Mouse (Mus musculus) kidney, postnatal 0 days (tissue): ENCODE measurements around the gene Dmd. TPM values are rescaled to one million over a fixed set of nuclear protein-coding genes. Genes with fewer than 3 reads are reported as not detected.

Source experiments
- ATAC-seq: fragments of 200-750 bp; cut with Nextera tagmentation; replicated peaks from 2 replicates; pipeline ENCODE4 v1.8.0; 2017; ENCODE audit warnings: low read depth, moderate number of reproducible peaks, moderate TSS enrichment, moderate library complexity; ENCODE audit not compliant: low FRiP score
- DNase-seq: peaks from one replicate; pipeline ENCODE4 v3.0.0-alpha.2; 2016; ENCODE audit warnings: low spot score
- H3K27ac ChIP-seq: fragments of 300-500 bp; sonication (generic); 2 replicates; pipeline ENCODE4 v1.5.1; 2014; ENCODE audit warnings: mild to moderate bottlenecking
- H3K27me3 ChIP-seq: fragments of 300-500 bp; sonication (generic); 2 replicates; pipeline ENCODE4 v1.6.1; 2014; ENCODE audit warnings: low read length, mixed read lengths; ENCODE audit not compliant: insufficient read depth
- H3K36me3 ChIP-seq: fragments of 300-500 bp; sonication (generic); 2 replicates; pipeline ENCODE4 v1.6.1; 2014; ENCODE audit warnings: low read length, mixed read lengths; ENCODE audit not compliant: insufficient read depth
- H3K4me1 ChIP-seq: fragments of 300-500 bp; sonication (generic); replicated peaks from 2 replicates; pipeline ENCODE4 v1.6.1; 2014; ENCODE audit warnings: antibody characterized with exemption, low read length, mixed read lengths; ENCODE audit not compliant: insufficient read depth
- H3K4me2 ChIP-seq: fragments of 300-500 bp; sonication (generic); 2 replicates; pipeline ENCODE4 v1.6.1; 2014; ENCODE audit warnings: mild to moderate bottlenecking, low read length, moderate library complexity, mixed read lengths
- H3K4me3 ChIP-seq: fragments of 300-500 bp; sonication (generic); replicated peaks from 2 replicates; pipeline ENCODE4 v1.5.1; 2014; ENCODE audit warnings: low read depth, low read length
- H3K9ac ChIP-seq: fragments of 300-500 bp; sonication (generic); 2 replicates; pipeline ENCODE4 v1.6.1; 2014; ENCODE audit warnings: low read depth, low read length
- H3K9me3 ChIP-seq: fragments of 300-500 bp; sonication (generic); replicated peaks from 2 replicates; pipeline ENCODE4 v1.6.1; 2016; ENCODE audit warnings: low read length, inconsistent platforms, mixed read lengths
- CTCF ChIP-seq: IDR thresholded peaks from 2 replicates; pipeline ENCODE4 v1.5.1; 2016; ENCODE audit warnings: antibody characterized with exemption, low read depth, mild to moderate bottlenecking, moderate library complexity
- WGBS: fragments of 180-500 bp; shearing (Covaris S2); extraction: QIAGEN DNeasy Blood & Tissue Kit; methylation state at CpG from one replicate; pipeline ENCODE4 v1.1.7; 2014; 5-methylcytosine and 5-hydroxymethylcytosine counted together
- polyA plus RNA-seq: library from polyadenylated mRNA; unstranded; fragments of >200 nt; fragmentation: Nextera tagmentation; extraction: Ambion mirVana; gene quantifications from 2 replicates; pipeline ENCODE4 v1.2.1, GENCODE M21; 2015

Dmd gene
- polyA plus RNA-seq, 1 experiment from 2014 or later = 16.4 TPM

DNA sequence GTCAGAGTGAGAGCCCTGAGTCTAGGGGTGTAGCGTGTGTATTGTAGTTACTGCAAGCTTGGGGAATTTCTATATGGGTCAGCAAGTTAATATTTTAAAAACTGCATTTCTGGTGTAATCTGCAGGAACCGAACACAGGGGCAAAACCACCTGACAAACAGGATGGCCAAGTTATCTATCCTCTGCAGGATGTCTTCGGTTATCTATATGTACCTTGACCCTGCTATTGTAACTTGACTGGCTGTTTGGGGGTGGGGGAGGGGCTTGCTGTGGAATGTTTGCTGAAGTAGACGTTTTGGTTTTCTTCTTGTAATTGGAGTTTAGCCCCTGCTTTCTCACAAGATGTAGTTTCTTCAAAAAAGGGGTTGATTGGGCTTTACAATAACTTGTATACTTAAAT, 2124.9 kb downstream of the Dmd start:
- no peak overlapping the region for H3K27ac ChIP-seq

DNA sequence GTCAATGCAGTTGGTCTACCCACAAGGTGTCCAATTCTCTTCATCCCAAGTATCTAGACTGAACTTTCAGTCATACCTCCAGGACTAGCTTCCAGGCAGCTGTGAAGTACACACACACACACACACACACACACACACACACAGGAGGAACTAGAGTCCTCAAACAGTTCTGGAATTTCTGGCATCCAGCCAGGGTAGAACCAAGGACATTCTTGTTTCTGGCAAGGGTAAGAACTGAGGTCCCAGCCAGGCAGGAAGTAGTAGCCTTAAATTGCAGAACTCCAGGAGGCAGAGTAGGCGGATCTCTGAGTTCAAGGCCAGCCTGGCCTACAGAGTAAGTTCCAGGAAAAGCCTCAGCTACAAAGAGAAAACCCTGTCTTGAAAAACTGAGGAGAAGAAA, 2128.2 kb downstream of the Dmd start:
- Histone ChIP-seq H3K36me3 (no peaks in the 10 kb centered on the region), H3K9me3 (no peaks in the 10 kb centered on the region), H3K27ac (no peak overlapping the region), H3K4me1 (no peaks in the 10 kb centered on the region), H3K4me3 (no peak overlapping the region), H3K9ac (no peak overlapping the region), H3K27me3 (no peaks in the 10 kb centered on the region), H3K4me2 (no peak overlapping the region)
- ATAC-seq = no peak
- 74% methylated on average over 1 of the region's 1 CpGs for WGBS
- no peak for TF ChIP-seq CTCF
- DNase-seq = no peak

More for the DNA sequence above, 2124.9 kb downstream of the Dmd start:
- Histone ChIP-seq H3K4me2 (no peak overlapping the region), H3K9ac (no peak overlapping the region), H3K27me3 (no peaks in the 10 kb centered on the region), H3K36me3 (no peaks in the 10 kb centered on the region), H3K4me1 (no peaks in the 10 kb centered on the region), H3K4me3 (no peak overlapping the region), H3K9me3 (no peaks in the 10 kb centered on the region)
- DNase-seq (no peak), ATAC-seq (no peak)
- TF ChIP-seq CTCF = no peak
- 57% methylated on average over 4 of the region's 4 CpGs for WGBS

DNA sequence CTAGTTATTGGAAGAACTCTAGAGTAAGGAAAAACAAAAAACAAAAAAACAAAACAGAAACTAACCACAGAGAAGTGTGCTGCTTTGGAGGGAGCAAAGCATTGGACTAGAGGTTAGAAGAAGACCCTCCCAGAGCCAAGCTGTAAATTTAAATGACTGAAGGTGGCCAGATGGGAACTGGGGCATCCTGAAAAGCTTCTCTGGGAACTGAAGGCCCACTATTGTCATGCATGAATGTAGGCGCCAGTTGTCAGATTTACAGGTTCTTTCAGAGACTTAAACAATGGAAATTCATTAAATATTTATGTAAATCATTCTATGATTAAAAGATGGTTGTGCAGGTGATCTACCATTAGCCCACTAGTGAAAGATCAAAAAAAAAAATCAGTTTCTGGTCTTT, 2128.9 kb downstream of the Dmd start:
- 59% methylated on average over 1 of the region's 1 CpGs for WGBS
- no peak for ATAC-seq

DNA sequence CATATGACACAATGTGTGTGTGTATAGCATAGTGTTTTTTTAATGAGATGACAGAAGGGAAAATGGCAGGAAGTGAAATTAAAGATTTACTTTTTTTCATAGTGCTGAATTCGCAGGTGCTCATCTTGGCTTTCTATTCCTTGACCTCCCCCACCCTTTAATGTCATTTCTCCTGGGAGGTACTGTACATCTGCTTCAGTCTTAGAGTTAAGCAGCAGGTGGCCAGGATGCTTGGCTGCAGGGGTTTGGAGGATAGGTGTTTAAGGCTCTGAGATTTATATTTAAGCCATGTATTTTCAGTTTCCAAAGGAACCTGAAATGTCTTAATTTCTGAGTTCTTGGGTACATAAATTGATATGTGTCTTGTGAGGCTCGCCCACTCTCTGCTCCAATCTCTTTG, 2130.5 kb downstream of the Dmd start:
- Histone ChIP-seq H3K27me3 (no peaks in the 10 kb centered on the region), H3K9ac (no peak overlapping the region), H3K4me1 (no peaks in the 10 kb centered on the region), H3K9me3 (no peaks in the 10 kb centered on the region), H3K4me2 (no peak overlapping the region), H3K36me3 (no peaks in the 10 kb centered on the region), H3K4me3 (no peak overlapping the region), H3K27ac (no peak overlapping the region)
- WGBS = 62% methylated on average over 2 of the region's 2 CpGs
- DNase-seq = no peak
- no peak for TF ChIP-seq CTCF
- ATAC-seq = no peak

More for the DNA sequence above, 2128.9 kb downstream of the Dmd start:
- H3K9me3 ChIP-seq = no peaks in the 10 kb centered on the region
- H3K4me3 ChIP-seq = no peak overlapping the region
- no peaks in the 10 kb centered on the region for H3K4me1 ChIP-seq
- H3K27ac ChIP-seq = no peak overlapping the region
- H3K36me3 ChIP-seq = no peaks in the 10 kb centered on the region
- no peak overlapping the region for H3K9ac ChIP-seq
- DNase-seq = no peak
- H3K4me2 ChIP-seq = no peak overlapping the region
- TF ChIP-seq CTCF = no peak
- no peaks in the 10 kb centered on the region for H3K27me3 ChIP-seq

DNA sequence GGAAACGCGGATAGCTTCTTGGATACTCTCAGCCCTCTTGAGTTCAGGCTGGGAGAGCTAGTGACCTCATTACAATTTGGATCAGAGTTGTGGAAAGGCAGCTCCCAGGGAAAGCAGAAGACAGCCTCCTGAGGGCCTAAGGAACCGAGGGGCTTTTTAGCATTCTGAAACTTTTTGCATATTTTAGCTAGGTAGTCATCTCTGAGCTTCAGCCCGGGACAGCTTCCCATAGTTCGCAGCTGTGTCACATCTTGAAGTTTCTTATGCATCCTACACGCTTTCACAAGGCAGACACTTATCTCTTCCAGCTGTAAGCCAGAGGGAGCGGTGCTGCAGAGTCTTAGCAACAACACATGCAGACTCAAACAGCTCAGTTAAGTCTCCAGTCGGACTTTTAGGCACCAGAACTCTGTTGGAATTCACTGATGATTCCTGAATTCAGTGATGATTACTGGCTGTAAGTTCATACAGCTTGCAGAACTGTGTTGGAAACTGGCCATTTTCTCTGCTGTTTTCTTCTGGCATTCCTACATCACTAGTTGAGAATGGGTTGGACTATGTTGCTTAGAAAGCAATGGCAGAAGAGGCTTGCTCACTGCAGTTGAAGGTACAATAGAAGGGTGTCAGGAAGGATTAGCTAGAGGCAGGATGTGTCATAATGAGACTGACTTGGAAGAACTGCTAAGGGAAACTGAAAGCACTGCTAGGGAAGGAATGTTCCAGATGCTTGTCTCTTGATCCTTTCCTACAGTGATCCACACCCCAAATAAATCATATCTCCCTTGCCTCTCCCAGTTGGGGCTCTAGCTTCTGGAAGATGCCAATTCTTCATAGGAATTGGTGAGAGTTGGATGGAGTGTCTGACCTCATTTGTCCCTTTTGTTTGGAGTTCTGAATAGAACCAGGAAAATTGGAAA, 2135.8 kb downstream of the Dmd start:
- 61% methylated on average over 8 of the region's 8 CpGs for WGBS
- no peaks in the 10 kb centered on the region for H3K27me3 ChIP-seq
- H3K4me2 ChIP-seq = no peak overlapping the region
- no peaks in the 10 kb centered on the region for H3K36me3 ChIP-seq
- ATAC-seq (no peak), DNase-seq (peak; percentile 42)
- no peak overlapping the region for H3K9ac ChIP-seq
- no peaks in the 10 kb centered on the region for H3K9me3 ChIP-seq
- no peak overlapping the region for H3K4me3 ChIP-seq
- H3K27ac ChIP-seq = 0 out of 2 replicates have a peak overlapping the region, but pooled peaks have one; percentile 13
- TF ChIP-seq CTCF = no peak
- H3K4me1 ChIP-seq = no peaks in the 10 kb centered on the region

DNA sequence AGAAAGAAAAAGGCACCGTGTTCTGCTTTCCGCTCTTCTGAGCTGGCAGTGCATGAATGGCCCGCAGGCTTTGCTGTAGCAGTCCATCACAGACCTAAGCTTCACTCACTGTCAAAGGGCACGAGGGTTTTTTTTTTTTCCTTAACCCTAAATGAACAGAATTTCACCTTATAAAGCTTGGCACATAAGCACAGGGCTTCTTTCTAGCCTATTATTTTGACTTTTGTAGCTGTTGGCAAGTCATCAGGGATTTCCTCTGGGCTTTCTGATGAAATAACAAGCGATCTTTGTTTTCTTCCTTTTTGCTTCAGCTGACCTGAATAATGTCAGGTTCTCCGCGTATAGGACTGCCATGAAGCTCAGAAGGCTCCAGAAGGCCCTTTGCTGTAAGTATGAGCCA, 2140.8 kb downstream of the Dmd start:
- Histone ChIP-seq H3K36me3 (no peaks in the 10 kb centered on the region), H3K27me3 (no peaks in the 10 kb centered on the region), H3K4me2 (no peak overlapping the region), H3K4me1 (no peaks in the 10 kb centered on the region), H3K4me3 (no peak overlapping the region), H3K9me3 (no peaks in the 10 kb centered on the region), H3K27ac (no peak overlapping the region), H3K9ac (no peak overlapping the region)
- no peak for DNase-seq
- ATAC-seq = no peak
- WGBS = 71% methylated on average over 7 of the region's 7 CpGs
- no peak for TF ChIP-seq CTCF

DNA sequence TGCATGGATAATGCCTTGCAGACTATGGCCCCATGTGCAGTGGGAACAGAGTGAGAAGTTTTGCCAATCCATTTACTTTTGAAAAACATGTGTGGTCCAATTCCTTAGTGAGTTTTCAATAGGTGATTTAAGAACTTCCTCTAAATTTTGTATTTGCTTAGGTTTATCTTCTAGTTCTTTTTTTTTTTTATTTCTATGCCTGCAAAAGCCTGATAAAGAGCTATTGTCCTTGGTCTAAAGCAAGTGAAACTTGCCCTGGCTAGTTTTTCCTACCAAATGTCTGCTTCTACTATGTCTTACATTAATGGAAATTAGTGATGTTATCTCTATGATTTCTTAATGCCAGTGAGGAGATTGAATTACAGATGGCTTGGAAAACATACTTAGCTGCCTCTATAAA, 2144.7 kb downstream of the Dmd start:
- no peak for TF ChIP-seq CTCF
- H3K9ac ChIP-seq = no peak overlapping the region
- H3K4me1 ChIP-seq = no peaks in the 10 kb centered on the region
- H3K27me3 ChIP-seq = no peaks in the 10 kb centered on the region
- H3K4me3 ChIP-seq = no peak overlapping the region
- H3K9me3 ChIP-seq = no peaks in the 10 kb centered on the region
- H3K36me3 ChIP-seq = no peaks in the 10 kb centered on the region
- DNase-seq (no peak), ATAC-seq (no peak)
- H3K4me2 ChIP-seq = no peak overlapping the region
- H3K27ac ChIP-seq = no peak overlapping the region
